Mouse (Mus musculus): Measurements from ENCODE around the gene Tm9sf3.

- TF ChIP-seq GATA1 (IDR thresholded peaks at IDR 0.05; ENCODE audit: borderline replicate concordance, low read length), result no peak
- no peak for TF ChIP-seq FLI1 (IDR thresholded peaks at IDR 0.05; ENCODE audit: low read length)
Measured at GRCm38 (mm10) chr19:41244581-41244980, 19.2 kb downstream of the Tm9sf3 start.

All from megakaryocyte, embryonic 14.5 days (primary cell).